Mouse (Mus musculus) testis, postnatal 10 days (tissue): Measurements from ENCODE around the gene Cdc42bpg.
"Not testable (repeated sequence)": the region's sequence is repeated elsewhere in the genome, so short reads cannot be mapped to it uniquely, and the experiment has no call there.

Source experiments
- DNase-seq: peaks from one replicate; pipeline ENCODE4 v3.0.0; 2021; ENCODE audit warnings: low spot score

The Cdc42bpg gene

DNA sequence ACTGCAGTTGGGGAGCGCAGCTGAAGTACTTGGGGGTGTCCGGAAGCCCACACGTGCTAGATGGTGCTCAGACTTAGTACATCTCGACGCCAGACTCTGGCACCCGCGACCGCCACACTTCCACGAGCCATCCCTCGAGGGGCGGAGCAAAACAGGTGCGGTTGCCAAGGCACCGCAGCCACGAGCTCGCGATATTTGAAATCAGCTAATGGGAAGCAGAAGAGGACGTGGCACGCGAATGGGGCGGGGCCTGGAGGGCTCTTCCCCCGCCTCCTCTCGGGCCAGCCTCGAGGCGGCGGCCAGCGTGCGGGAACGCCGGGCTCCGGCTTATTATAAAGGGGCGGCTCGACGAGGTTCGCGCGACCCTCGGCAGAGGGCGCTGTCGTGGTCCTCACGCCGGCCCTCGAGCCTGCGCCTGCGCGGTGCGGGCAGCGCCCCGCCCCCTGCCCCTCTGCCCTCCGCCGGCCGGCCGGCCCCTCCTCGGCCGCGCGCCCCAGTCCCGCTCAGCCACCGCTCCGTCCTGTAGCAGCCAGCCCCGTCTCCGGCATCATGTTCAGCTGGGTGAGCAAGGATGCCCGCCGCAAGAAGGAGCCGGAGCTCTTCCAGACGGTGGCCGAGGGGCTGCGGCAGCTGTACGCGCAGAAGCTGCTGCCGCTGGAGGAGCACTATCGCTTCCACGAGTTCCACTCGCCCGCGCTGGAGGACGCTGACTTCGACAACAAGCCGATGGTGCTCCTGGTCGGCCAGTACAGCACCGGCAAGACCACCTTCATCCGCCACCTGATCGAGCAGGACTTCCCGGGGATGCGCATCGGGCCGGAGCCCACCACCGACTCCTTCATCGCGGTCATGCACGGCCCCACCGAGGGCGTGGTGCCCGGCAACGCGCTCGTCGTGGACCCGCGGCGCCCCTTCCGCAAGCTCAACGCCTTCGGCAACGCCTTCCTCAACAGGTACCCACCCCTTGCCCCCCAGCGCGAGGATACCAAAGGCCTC, 29.5 kb upstream of the Cdc42bpg start, which contains the start of gene Ehd1:
TSS of gene Ehd1 (plus strand) at position 300 of the 996 bp plus-strand sequence.
- DNase-seq: peak; percentile 98

- peak; percentile 71 for DNase-seq
Measured at GRCm38 (mm10) chr19:6277661-6278438, 28.4 kb upstream of the Cdc42bpg start.

GRCm38 (mm10) chr19:6278439-6279073, 27.7 kb upstream of the Cdc42bpg start:
- DNase-seq: no peak

GRCm38 (mm10) chr19:6279481-6280144, 26.6 kb upstream of the Cdc42bpg start:
- no peak for DNase-seq

- DNase-seq: no peak
Measured at GRCm38 (mm10) chr19:6280554-6280953, 25.7 kb upstream of the Cdc42bpg start.

DNA sequence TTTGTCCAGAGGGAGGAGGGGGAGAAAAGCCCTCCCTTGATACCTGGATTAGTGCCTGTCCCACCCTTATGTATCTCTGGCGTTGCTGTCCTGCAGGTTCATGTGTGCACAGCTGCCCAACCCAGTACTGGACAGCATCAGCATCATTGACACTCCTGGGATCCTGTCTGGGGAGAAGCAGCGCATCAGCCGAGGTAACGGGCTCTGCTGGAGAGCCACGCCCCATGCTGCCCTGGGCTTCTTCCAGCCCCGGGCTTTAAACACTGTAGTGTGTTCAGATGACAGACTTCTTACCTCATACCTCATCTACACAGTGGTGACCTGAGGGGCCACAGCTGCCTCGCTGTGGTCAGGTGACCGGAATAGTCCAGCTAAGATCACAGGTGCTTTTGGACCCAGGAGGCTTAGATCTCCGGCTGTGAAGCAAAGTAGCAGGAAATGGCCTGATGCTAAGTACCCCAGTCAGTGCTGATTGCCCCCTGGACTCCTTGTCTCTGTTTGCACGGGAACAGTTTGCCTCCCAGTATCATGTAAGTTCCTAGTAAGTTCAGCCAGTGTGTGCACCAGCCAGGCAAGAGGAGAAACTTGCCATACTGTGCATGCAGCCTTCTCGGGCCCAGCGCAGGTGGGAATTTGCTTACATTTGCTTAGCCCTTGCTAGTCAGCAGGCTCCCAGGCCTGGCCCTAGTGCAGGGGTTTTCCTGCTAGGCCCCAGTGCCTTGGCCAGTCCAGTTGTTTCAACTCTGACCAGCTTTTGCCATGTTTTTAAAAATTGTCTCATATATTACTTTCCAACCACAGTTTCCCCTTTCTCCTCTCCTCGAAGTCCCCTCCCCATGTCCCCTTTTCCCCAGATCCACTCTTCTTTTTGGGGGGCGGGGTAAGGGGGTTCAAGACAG, 24.9 kb upstream of the Cdc42bpg start:
- no peak for DNase-seq

GRCm38 (mm10) chr19:6283001-6283400, 23.3 kb upstream of the Cdc42bpg start:
- DNase-seq: no peak

DNA sequence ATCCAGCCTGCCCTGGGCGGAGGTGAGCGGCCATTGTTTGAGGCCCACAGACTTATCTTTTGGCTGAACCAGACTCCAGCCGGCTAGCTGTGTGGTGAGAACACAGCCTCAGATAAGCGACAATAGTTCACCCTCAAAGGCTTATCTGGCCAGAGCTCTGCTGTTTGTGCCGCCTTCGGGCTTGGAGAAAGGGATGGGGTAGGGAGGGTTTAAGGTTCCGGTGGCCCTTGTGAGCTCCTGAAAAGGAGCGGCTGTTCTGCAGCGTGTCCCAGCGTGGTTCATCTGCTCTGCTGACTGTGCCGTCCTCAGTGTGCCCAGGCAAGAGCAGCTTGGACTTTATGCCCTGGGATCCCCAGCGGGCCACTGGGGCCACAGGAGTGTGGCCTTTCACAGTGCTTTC, 21.8 kb upstream of the Cdc42bpg start:
- DNase-seq: no peak

DNA sequence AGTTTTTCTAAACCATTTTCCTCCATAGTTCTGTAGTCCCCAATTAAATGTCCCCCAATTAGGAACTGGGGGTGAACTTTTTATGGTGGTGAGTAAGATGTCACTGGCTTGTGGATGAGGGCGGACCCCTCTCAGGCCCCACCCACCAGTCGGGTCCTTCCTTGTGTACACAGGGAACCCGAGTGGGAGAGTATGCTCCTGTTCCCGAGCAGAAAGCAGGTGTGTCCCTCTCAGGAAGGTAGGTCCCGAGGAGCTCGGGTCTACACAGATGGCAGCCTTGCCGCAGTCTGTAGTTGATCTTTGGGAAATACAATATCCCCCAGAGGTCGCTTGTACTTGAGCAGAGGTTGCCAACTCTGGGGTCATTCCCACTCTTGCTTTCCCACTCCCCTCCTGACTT, 21.0 kb upstream of the Cdc42bpg start:
- DNase-seq: no peak

DNA sequence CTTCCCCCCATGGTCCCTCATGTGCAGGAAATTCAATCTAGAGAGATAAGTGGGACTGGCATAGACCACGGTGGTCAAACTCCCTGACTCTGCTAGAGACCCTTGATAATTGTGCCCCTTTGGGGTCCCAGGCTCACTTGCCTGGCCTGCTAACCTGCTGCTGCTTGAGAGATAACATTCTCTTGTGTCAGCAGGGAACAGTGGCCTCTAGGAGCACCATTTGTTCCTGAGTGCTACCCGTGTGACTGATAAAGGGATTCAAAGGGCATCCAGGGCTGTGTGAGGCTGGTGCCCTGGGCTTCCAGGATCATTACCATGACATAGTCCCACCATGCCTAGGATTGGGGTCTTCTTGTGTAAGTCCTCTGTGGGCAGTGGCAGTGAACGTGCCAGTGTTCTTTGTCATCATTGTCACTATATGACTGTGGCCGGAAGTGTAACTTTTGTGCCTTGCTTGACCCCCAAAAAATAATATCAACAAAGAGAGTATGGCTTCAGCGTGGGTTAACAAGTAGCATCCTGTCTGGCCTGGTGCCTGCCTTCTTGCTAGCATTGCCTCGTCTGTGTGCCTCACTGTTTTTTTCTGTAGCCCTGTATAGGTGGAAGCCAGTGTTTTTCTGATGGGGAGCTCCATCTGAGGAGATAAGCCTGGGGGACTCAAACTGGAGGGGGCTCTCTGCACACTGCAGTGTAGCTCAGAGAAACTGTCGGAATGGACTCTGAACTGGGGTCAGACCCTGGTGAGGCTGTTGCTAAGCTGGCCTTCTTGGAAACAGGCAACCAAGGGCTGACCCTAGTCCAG, 20.4 kb upstream of the Cdc42bpg start:
- DNase-seq: no peak

DNA sequence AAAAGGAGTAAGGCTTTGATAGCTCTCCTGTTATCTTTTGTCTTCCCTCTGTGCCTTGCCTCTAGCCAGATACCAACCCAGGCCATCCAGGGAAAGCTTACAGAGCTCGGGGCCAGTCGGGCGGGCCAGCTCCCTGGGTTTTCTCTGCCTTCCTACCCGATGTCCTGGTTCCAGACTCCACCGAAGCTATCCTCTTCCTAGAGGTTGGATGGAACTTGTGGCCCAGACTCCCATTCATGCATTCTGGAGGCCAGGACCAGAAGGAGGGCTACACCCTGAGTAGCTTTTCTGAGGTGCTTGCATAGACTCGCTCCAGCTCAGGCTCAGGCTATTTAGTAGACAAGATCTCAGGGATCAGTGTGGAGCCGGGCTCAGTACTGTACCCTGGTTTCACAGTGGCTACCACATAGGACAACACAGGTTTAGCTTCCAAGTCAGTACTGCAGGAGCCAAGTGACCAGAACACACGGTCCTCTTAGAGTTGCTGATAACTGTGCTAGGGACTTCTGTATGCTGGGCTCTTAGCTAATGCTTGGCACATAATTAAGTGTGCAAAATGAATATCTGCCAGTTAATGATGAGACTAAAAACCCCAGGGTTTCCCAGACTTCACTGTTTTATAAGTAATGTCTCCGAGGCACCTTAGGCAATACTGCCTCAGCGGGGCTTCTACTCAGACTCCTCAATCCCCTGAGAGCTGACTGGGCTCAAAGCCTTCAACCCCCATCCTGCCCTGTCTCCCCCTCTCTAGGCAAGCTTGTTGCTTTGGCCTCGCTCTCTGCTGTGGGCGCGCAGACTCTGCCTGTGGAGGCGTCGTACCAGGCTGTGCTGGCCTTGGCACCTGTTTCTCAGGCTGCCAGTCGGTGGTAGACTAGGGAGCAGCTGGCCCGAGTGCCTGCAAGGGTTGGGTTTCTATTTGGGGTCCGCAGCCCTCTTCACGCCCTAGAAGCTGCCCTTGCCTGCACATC, 19.5 kb upstream of the Cdc42bpg start:
- DNase-seq: no peak

DNA sequence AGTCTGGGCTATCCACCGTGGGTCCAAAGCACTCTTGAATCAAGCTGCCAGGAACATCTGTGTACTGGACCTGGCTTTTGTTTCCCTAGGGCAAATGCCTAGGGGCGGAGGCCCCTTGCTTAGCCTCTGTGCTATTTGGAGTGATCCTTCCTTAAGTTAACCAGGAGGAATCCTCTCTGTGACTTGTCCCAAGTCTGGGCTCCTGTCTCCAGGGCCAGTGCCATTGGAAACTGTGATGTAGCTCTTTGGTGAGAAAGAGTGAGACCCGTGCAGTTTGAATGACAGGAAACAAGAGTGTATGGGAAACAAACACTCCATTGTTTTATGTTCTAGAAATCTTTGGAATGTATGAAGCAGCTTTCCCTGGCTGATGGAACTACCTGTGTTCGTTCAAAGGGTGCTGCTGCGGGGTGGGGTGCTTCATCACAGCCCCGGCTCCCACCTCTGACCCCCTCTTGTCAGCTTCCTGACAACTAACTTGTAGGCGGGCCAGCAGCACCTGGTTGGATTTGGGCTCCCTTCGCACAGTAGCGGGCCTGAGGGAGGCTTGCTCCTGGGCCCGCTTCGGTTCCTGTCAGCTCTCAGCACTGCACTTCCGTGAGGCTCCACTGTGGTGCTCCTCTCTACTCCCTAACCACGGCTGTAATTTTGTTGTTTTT, 17.9 kb upstream of the Cdc42bpg start:
- DNase-seq: no peak

GRCm38 (mm10) chr19:6289696-6290238, 16.5 kb upstream of the Cdc42bpg start:
- no peak for DNase-seq

DNA sequence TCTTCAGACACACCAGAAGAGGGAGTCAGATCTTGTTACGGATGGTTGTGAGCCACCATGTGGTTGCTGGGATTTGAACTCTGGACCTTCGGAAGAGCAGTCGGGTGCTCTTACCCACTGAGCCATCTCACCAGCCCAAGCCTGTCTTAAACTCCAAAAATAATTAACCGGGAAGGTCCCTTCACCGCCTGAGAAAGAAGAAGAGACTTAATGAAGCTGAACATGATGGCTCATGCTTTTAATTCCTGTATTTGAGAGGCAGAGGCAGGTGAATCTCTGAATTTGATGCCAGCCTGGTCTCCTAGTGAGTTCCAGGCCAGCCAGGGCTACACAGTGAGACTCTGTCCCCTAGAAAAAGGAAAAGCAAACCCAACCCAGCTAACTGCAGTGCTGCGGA, 15.5 kb upstream of the Cdc42bpg start:
- not testable (repeated sequence) for DNase-seq

DNA sequence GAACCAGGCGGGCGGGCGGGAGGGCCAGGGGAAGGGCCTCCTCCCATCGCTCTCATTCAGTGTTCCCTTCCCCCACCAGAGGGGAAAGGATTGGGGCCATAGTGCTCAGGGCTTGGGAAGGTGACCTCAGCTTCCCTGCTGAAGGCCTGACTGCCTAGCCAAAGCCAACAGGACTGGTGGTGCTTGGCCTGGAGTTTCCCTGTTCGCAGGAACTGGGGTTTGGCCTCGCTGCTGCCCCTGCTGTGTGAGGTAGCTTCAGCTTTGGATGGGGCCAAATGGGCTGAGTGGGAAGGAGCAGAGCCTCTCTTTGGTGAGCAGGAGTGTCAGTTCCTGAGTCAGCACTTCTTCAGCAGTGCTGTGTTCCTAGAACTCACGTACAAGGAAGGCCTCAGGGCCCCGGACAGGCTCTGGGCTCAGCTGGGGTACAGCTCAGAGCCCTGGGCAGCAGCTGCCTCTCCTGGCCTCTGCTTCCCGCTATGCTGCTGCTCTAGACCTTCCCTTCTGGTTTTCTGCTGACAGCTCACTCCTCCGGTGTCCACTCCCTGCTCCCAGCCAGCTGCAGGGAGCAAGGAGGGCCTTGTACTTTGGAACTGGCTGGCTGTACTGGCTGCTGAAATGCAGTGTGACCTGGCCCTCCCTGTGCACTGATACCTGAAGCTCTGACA, 15.0 kb upstream of the Cdc42bpg start:
- DNase-seq: no peak

- DNase-seq: no peak
Measured at GRCm38 (mm10) chr19:6292262-6292661, 14.0 kb upstream of the Cdc42bpg start.

GRCm38 (mm10) chr19:6294301-6294700, 12.0 kb upstream of the Cdc42bpg start:
- DNase-seq: no peak
